Mouse (Mus musculus) thymus, postnatal 0 days (tissue): ENCODE results near the gene Mlc1. TPM values are rescaled to one million over a fixed set of nuclear protein-coding genes. Genes with fewer than 3 reads are reported as not detected.

Experiments used
- DNase-seq: peaks from one replicate; pipeline ENCODE4 v3.0.0-alpha.2; 2015; ENCODE audit warnings: low spot score
- polyA plus RNA-seq: library from polyadenylated mRNA; unstranded; fragments of >200 nt; fragmentation: Nextera tagmentation; extraction: Ambion mirVana; gene quantifications from 2 replicates; pipeline ENCODE4 v1.2.1, GENCODE M21; 2015

Gene Mlc1
- polyA plus RNA-seq, 1 experiment from 2014 or later = 0.08 TPM

DNA sequence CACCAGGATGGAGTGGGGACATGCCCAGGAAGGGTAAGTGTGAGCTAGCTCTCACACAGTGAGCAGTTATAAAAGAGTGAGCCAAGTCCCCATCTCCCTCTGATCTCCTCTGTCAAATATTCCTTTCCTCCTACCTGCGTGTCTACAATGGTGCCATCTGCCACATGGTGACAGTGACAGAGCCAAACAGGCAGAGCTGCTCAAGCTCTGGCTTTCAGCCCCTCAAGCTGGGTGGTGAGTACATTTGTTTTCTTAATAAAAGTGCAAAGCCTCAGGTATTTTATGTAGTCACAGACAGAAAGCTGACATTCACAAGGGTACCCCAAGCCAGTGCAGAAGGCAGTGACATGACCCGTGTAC lies 41.5 kb downstream of the Mlc1 start:
- no peak for DNase-seq

DNA sequence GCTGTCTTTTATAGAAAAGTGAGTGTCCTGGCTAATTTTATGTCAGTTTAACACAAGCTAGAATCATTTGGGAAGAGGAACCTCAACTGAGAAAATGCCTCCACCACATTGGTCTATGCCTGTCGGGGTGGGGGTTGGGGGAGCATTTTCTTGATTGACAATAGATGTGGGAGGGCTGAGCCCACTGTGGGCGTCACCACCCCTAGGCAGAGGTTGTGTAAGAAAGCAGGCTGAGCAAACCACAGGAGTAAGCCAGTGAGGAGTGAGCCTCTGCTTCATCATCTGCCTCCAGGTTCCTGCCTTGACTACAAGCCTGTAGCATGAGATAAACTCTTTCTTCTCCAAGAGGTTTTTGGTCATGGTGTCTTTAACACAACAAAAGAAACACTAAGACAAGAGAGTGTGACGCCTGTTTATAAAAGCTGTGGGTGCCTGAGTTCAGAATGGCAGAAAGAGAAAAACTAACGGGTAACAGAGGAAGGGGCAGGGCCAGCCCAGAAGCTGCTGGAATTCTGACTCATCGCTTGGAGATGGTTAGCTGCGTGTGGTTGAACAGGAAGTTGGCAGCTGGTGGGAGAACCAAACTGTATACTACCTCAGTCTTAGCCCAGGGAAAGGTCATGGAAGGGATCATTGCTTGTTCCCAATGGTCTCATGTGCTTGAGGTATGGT lies 42.1 kb downstream of the Mlc1 start:
- no peak for DNase-seq

- no peak for DNase-seq
Measured at GRCm38 (mm10) chr15:88934141-88934540, 44.7 kb downstream of the Mlc1 start.

GRCm38 (mm10) chr15:88932667-88933066 lies 46.1 kb downstream of the Mlc1 start:
- DNase-seq = no peak

GRCm38 (mm10) chr15:88921992-88922310 lies 56.9 kb downstream of the Mlc1 start:
- DNase-seq = no peak

- peak; percentile 70 for DNase-seq
Measured at GRCm38 (mm10) chr15:88921131-88921991, 57.4 kb downstream of the Mlc1 start.

GRCm38 (mm10) chr15:88920065-88920464 lies 58.7 kb downstream of the Mlc1 start:
- no peak for DNase-seq

DNA sequence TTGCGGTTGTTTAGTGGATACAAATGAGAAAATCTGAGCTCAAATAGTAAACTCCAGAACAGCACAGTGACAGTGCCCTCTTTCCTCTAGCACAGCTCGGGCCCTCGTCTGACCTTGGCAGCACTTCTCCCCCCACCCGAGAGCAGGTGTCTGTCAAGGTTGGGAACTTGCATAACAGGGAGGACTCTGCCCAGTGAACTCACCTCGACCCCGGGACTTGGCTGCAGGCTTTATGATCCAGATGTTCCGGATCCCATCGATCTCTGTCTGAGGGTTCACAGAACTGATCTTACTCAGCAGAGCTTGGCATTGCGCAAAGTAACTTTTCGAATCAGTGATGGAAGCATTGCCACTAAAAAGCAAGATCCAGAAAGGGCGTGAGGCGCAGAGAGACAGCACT lies 59.5 kb downstream of the Mlc1 start:
- DNase-seq = no peak

DNA sequence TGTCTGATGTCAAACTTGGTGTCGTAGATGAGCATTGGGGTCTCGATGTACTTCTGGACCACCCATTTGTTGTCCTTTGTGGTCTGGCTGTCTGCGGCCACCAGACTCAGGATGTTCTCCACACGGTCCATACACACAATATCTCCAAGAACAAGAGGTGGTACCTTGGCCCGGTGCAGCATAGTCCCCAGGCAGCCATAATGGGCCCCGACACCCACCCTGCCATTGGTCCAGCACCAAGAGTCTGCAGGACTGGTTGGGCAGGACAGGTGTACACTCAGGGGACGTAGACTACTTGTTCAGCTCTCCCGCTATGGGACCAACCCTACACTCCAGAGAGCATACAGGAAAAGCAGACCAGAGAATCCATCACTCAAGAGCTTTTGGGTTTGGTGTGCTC lies 61.7 kb downstream of the Mlc1 start:
- no peak for DNase-seq

- DNase-seq = no peak
Measured at GRCm38 (mm10) chr15:88916366-88916765, 62.4 kb downstream of the Mlc1 start.

GRCm38 (mm10) chr15:88915046-88915445 lies 63.8 kb downstream of the Mlc1 start:
- no peak for DNase-seq

- no peak for DNase-seq
Measured at GRCm38 (mm10) chr15:88906347-88906746, 72.5 kb downstream of the Mlc1 start.

Other genes starting within 250 kb of the Mlc1 start
- gene Brd1, start 244.8 kb downstream of the Mlc1 start, polyA plus RNA-seq = 19.6 and 25.1 TPM in 2 replicates
- gene Zbed4, start 227.3 kb downstream of the Mlc1 start, polyA plus RNA-seq = 26.6 and 27.5 TPM in 2 replicates
- gene Alg12, start 159.7 kb downstream of the Mlc1 start, polyA plus RNA-seq = 6.4 and 7.4 TPM in 2 replicates
- gene Creld2, start 159.4 kb downstream of the Mlc1 start, polyA plus RNA-seq = 63.6 and 78.9 TPM in 2 replicates
- 40.2 and 43.8 TPM in 2 replicates for gene Pim3, start 116.8 kb downstream of the Mlc1 start, polyA plus RNA-seq
- not detected in 2 replicates for gene Ttll8, start 24.6 kb downstream of the Mlc1 start, polyA plus RNA-seq
- 0.22 TPM in 1 of 2 replicates, not detected in the other for gene Mov10l1, start 3.9 kb upstream of the Mlc1 start, polyA plus RNA-seq
- gene Panx2, start 80.7 kb upstream of the Mlc1 start, polyA plus RNA-seq = 0.04 and 0.06 TPM in 2 replicates
- 40.1 and 42.2 TPM in 2 replicates for gene Trabd, start 96.1 kb upstream of the Mlc1 start, polyA plus RNA-seq
- 17.1 and 18.1 TPM in 2 replicates for gene Selenoo, start 110.1 kb upstream of the Mlc1 start, polyA plus RNA-seq
- 9.8 and 12.5 TPM in 2 replicates for gene Tubgcp6, start 144.1 kb upstream of the Mlc1 start, polyA plus RNA-seq
- 16.4 and 17.7 TPM in 2 replicates for gene Hdac10, start 149.7 kb upstream of the Mlc1 start, polyA plus RNA-seq
- gene Mapk12, start 161.7 kb upstream of the Mlc1 start, polyA plus RNA-seq = 1.2 TPM in 2 replicates
- gene Mapk11, start 170.6 kb upstream of the Mlc1 start, polyA plus RNA-seq = 4.9 and 5.6 TPM in 2 replicates
- 19.0 and 19.4 TPM in 2 replicates for gene Plxnb2, start 201.8 kb upstream of the Mlc1 start, polyA plus RNA-seq
- gene Dennd6b, start 217.5 kb upstream of the Mlc1 start, polyA plus RNA-seq = 13.5 and 14.2 TPM in 2 replicates
- gene Ppp6r2, start 232.5 kb upstream of the Mlc1 start, polyA plus RNA-seq = 30.8 and 38.2 TPM in 2 replicates